Mouse (Mus musculus): ENCODE measurements at regions not wholly inside any gene's neighbourhood (a gene's known extent, or its start where the extent isn't known, plus 50 kb on each side); places are given as distances from the start of the nearest gene placed in this dataset.
"Not testable (repeated sequence)": the region's sequence is repeated elsewhere in the genome, so short reads cannot be mapped to it uniquely, and the experiment has no call there.

DNA sequence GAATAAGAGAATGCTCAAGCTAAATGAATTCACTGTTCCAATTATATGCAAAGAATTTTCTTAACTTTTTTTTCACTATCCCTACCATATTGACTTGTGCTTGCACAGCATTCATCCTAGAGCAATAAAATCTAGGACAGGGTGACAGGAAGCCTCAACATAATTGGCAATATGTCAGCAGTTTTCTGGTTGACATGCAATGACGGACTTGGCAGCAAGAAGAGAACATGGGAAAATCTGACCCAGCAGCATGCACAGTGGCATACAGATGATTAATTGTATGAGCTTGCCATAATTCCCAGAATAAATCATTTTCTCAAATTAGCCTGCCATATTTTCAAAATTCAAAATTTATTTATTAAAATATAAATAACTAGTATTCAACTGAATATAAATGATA is 152.7 kb downstream of the Amy2a5 start:
- no peak for DNase-seq

DNA sequence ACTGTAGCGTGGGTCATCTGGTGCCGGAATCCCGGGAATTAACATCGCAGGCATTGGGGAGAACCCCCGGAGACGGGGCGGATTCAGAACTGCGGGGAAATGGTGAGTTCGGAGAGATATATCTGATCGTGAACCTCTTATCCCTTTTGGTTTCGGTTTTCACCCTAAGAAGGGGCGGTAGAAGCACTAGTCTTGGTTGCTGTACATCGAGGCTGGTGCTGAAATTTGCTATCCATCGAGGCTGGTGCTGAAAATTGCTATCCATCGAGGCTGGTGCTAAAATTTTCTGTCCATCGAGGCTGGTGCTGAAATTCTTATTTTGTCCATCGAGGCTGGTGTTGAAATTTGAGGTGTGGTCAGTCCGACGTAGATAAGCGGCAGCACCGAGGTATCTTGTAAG is 167.8 kb downstream of the Amy2a5 start:
- not testable (repeated sequence) for DNase-seq

DNA sequence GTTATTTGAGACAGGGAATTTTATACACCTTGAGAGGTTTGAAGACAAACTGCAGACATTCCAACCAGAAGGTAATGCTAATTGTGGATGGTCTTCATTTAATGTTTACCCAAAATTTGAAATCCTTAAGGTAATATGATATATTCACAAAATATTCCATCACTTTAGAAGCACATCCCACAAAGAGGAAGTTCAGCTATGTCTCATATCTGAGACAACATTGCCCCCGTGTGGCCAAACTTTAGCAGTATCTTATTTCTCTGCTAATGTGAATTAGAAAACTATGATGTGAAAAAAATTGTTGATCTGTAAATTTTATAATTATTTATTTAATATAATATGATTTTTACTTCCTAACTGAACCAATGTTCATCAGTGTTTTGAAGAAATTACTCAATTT is 177.9 kb downstream of the Amy2a5 start:
- peak; percentile 7 for DNase-seq
